Mouse (Mus musculus): Measurements from ENCODE around the gene Gm10198.
A peak's percentile ranks its signal among the peaks of the same experiment; 100 is the strongest.

Gm10198 gene

GRCm38 (mm10) chr13:111592485-111592884, at the start of gene Gm10198:
Gene Gm10198, plus strand, starts transcription at chr13:111592785.
- no peak for DNase-seq (ENCODE audit: low spot score)

- DNase-seq (ENCODE audit: low spot score), result no peak
Measured at GRCm38 (mm10) chr13:111545286-111545685, 47.3 kb upstream of the Gm10198 start.

GRCm38 (mm10) chr13:111552769-111553168, 39.8 kb upstream of the Gm10198 start:
- no peak for DNase-seq (ENCODE audit: low spot score)

GRCm38 (mm10) chr13:111553182-111553581, 39.4 kb upstream of the Gm10198 start:
- no peak for DNase-seq (ENCODE audit: low spot score)

- DNase-seq (ENCODE audit: low spot score), result no peak
Measured at GRCm38 (mm10) chr13:111553941-111554340, 38.6 kb upstream of the Gm10198 start.

GRCm38 (mm10) chr13:111555333-111555732, 37.3 kb upstream of the Gm10198 start:
- no peak for DNase-seq (ENCODE audit: low spot score)

GRCm38 (mm10) chr13:111556375-111556774, 36.2 kb upstream of the Gm10198 start:
- DNase-seq (ENCODE audit: low spot score), result no peak

GRCm38 (mm10) chr13:111560152-111560551, 32.4 kb upstream of the Gm10198 start:
- DNase-seq (ENCODE audit: low spot score), result no peak

- no peak for DNase-seq (ENCODE audit: low spot score)
Measured at GRCm38 (mm10) chr13:111562595-111562994, 30.0 kb upstream of the Gm10198 start.

- no peak for DNase-seq (ENCODE audit: low spot score)
Measured at GRCm38 (mm10) chr13:111574196-111574595, 18.4 kb upstream of the Gm10198 start.

GRCm38 (mm10) chr13:111577177-111577576, 15.4 kb upstream of the Gm10198 start:
- no peak for DNase-seq (ENCODE audit: low spot score)

- DNase-seq (ENCODE audit: low spot score), result no peak
Measured at GRCm38 (mm10) chr13:111580054-111580453, 12.5 kb upstream of the Gm10198 start.

- DNase-seq (ENCODE audit: low spot score), result no peak
Measured at GRCm38 (mm10) chr13:111598111-111598510, 5.5 kb downstream of the Gm10198 start.

GRCm38 (mm10) chr13:111601383-111601782, 8.8 kb downstream of the Gm10198 start:
- DNase-seq (ENCODE audit: low spot score), result no peak

GRCm38 (mm10) chr13:111604826-111605225, 12.2 kb downstream of the Gm10198 start:
- no peak for DNase-seq (ENCODE audit: low spot score)

- DNase-seq (ENCODE audit: low spot score), result peak; percentile 12
Measured at GRCm38 (mm10) chr13:111616168-111617125, 23.9 kb downstream of the Gm10198 start.

GRCm38 (mm10) chr13:111620433-111620832, 27.8 kb downstream of the Gm10198 start:
- no peak for DNase-seq (ENCODE audit: low spot score)

GRCm38 (mm10) chr13:111622425-111622824, 29.8 kb downstream of the Gm10198 start:
- no peak for DNase-seq (ENCODE audit: low spot score)

- no peak for DNase-seq (ENCODE audit: low spot score)
Measured at GRCm38 (mm10) chr13:111623112-111623511, 30.5 kb downstream of the Gm10198 start.

GRCm38 (mm10) chr13:111624115-111624514, 31.5 kb downstream of the Gm10198 start:
- DNase-seq (ENCODE audit: low spot score), result no peak

GRCm38 (mm10) chr13:111634163-111635160, 41.9 kb downstream of the Gm10198 start:
- no peak for DNase-seq (ENCODE audit: low spot score)

- DNase-seq (ENCODE audit: low spot score), result no peak
Measured at GRCm38 (mm10) chr13:111640319-111640718, 47.7 kb downstream of the Gm10198 start.

Data from ovary, adult 18-20 months (tissue).